Mouse (Mus musculus): ENCODE results near the gene Cacna1i.

The Cacna1i gene

GRCm38 (mm10) chr15:80401387-80401898 lies 114.4 kb downstream of the Cacna1i start:
- no peak for DNase-seq (ENCODE audit: low read depth in 1 of 2, low spot score in 2 of 2)

GRCm38 (mm10) chr15:80401980-80402379 lies 114.9 kb downstream of the Cacna1i start:
- DNase-seq (ENCODE audit: low read depth in 1 of 2, low spot score in 2 of 2) = no peak

DNA sequence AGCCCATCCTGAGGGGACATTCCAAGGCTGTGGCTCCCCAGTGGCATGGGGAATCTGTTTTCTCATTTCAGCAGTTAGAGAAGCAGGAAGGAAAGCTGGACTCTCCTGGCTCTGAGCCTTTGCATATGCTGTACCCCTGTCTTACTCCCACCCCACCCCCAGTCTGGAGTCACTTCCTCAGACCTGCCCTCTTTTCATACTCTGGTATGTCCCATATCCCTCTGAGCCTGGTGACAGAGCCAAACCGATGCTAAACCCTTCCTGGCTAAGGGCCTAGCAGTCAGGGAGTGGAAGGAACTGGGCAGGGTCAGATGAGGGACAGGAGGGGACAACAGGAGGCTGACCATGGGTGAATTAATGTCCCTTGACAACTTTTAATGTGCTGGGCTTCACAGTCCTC lies 120.8 kb downstream of the Cacna1i start:
- no peak for DNase-seq (ENCODE audit: low read depth in 1 of 2, low spot score in 2 of 2)

DNA sequence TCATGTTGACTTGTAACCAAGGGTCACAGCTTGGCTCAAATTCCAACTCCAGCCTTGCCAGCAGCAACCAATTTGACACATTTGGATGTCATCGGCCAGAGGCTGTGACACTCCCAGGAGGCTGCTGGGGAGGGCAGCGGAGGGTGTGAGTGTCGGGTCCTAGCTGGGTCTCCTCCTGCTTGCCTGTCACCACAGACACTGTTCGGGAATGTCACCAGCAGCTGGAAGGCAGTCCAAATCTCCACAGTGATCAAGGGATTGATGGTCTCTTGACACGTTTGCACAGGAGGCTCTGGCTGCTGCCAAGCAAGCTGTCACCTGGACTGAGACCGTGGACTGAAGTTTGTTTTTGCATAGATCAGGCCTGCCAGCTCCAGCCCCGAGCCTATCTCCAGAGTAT lies 123.6 kb downstream of the Cacna1i start:
- no peak for DNase-seq (ENCODE audit: low read depth in 1 of 2, low spot score in 2 of 2)

GRCm38 (mm10) chr15:80413070-80413469 lies 126.0 kb downstream of the Cacna1i start:
- DNase-seq (ENCODE audit: low read depth in 1 of 2, low spot score in 2 of 2) = no peak

- DNase-seq (ENCODE audit: low read depth in 1 of 2, low spot score in 2 of 2) = no peak
These were observed 127.1 kb downstream of the Cacna1i start for GRCm38 (mm10) chr15:80413988-80414721.

GRCm38 (mm10) chr15:80415132-80415531 lies 128.1 kb downstream of the Cacna1i start:
- no peak for DNase-seq (ENCODE audit: low read depth in 1 of 2, low spot score in 2 of 2)

- no peak for DNase-seq (ENCODE audit: low read depth in 1 of 2, low spot score in 2 of 2)
These were observed 130.0 kb downstream of the Cacna1i start for GRCm38 (mm10) chr15:80417066-80417465.

DNA sequence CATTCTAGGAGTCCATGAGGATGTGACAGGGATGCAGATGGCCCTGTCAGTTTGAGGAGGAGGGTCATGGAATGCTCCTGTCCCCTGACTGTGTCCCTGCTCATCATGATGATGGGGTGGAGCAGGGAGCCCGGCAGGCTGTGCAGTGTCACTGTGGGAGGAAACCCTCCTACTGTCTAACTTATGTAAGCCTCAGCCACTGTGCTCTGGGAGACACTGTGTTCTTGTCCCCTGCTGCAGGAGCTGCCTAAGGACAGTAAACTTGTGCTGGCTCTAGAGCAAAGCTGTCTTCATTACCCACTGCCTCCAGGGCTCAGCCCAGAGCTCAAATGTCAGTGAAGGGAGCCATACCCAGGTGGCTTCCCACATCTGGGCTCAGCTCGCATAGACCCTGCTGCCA lies 131.1 kb downstream of the Cacna1i start:
- DNase-seq (ENCODE audit: low read depth in 1 of 2, low spot score in 2 of 2) = no peak

GRCm38 (mm10) chr15:80430324-80430723 lies 143.3 kb downstream of the Cacna1i start:
- no peak for DNase-seq (ENCODE audit: low read depth in 1 of 2, low spot score in 2 of 2)

- DNase-seq (ENCODE audit: low read depth in 1 of 2, low spot score in 2 of 2) = no peak
These were observed 149.9 kb downstream of the Cacna1i start for GRCm38 (mm10) chr15:80436961-80437360.

DNA sequence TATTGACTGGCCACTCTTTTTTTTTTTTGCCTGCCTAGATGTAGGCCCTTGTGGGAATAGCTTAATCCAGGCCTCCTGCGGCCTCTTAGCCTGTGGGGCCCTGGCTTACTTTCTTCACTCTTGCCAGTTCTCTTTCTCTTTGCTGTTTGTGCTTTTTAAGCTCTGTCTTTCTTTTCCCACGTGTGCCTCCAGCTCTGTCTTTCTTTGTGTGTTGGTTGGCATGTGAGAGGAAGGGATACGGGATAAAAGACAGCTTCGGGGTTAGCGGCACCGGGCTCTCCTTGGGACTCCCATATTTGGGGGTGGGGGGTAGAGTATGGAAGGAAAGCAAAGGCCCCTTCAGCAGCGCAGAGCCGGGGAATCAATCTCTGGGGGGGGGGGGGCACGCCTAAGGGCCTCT lies 151.0 kb downstream of the Cacna1i start:
- DNase-seq (ENCODE audit: low read depth in 1 of 2, low spot score in 2 of 2) = no peak

DNA sequence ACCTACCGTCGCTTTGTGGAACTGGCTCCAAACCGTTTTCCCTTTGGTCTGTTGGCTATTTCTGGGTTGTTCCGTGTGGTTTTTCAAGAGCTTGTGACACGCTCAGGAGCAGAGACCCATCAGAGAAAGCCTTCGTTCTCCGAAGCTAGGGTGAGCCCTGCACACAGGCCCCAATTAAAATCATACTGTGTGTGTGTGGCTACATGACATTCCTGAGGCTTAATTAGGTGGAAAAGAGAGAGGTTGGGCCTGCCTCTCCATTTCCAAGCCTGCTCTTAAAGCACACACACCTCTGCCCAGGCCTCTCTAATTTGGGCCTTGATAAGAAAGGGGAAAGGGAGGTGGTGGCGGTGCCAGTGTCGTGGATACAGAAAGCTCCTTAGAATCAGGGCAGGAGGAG lies 151.4 kb downstream of the Cacna1i start:
- DNase-seq (ENCODE audit: low read depth in 1 of 2, low spot score in 2 of 2) = no peak

DNA sequence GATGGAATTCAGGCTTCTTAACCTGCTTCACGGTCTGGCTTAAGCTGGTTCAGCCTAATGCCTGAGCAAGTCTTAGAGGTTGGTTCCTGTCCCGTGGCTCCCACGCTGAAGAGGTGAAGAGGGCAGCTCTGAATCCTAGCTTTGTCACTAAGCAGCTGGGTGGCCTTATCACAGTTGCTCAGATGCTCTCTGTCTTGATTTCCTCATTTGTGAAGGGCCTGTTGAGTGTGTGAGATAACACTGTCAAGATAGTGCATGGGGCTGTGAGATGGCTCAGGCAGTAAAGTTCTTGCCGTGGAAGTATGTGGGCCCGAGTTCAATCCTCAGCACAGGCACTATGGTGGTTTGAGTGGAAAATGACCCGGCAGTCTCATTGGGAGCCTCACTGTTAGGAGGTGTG lies 153.2 kb downstream of the Cacna1i start:
- no peak for DNase-seq (ENCODE audit: low read depth in 1 of 2, low spot score in 2 of 2)

DNA sequence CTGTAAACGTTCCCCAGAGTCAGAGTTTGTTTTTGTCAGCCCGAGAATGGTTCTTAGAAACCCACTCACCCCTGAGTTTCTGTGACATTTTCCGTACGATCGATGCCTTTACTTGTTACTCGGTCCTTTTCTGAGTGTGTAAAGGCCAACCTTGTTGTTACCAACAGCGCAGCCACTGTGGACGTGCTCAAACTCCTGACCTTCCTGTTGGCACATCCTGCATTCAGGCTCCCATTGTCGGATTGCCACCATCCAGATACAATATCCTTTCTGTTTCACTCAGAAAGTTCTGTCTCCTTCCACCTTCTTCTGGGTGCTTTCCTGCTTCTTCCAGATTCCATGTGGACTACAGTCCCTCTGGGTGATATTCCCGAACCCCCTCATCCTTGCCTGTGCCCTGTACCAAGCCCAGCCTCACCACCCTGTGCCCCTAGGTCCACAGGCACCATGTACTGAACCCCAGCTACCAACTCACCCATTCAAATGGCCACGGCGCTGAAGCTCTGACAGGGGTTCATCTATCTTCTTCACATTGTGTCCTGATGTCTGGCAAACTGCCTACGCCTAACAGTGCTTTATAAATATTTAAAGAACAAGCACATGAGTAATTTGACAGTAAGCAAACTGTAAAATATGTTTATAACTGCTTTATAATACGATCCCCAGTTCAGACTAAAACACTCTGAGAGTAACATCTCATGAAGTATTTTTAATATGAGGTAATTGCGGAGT lies 159.1 kb downstream of the Cacna1i start:
- no peak for DNase-seq (ENCODE audit: low read depth in 1 of 2, low spot score in 2 of 2)
